ENCODE assay signal across 20 mouse cellular contexts in genomic region chr7:142342247-142342640, GRCm38 (mm10). TPM values are rescaled to one million over a fixed set of nuclear protein-coding genes. Genes with fewer than 3 reads are reported as not detected.
DNase-seq lines count a peak whose midpoint lies in the region; ATAC-seq and TF ChIP-seq lines count a peak whose summit lies in the region.
"Had no signal": no experiment of that assay in that cellular context is flagged by ENCODE, and none has a peak within 500 bp of the region (broad histone marks: within the 10 kb centered on the region; RNA-seq: fewer than 3 reads in every experiment).

No protein-coding gene starts in this region.

- intact Hi-C loops in heart, postnatal 25 days (cut with DNase I), result no loop called here

- WGBS in heart, postnatal 0 days, result 69% methylated on average over 3 of the region's 3 CpGs
- WGBS in spleen, adult 2 months, result 36% methylated on average over 3 of the region's 3 CpGs

- H3K9me3 ChIP-seq in heart, postnatal 0 days (replicated peaks; ENCODE audit: control insufficient read depth, low read length), result no peaks in the 10 kb centered on the region
- H3K9me3 ChIP-seq: embryonic facial prominence, embryonic 13.5 days; forebrain, embryonic 13.5 days; intestine, embryonic 15.5 days had no signal

- TF ChIP-seq POLR2A in spleen, adult 2 months (IDR thresholded peaks at IDR 0.05; ENCODE audit: low read depth, low read length), result no peak

- no peak for DNase-seq in heart, postnatal 0 days (ENCODE audit: low spot score)
- DNase-seq in heart, postnatal 25 days (ENCODE audit: low spot score), result no peak
- DNase-seq in spleen, adult 2 months (ENCODE audit: low read depth in 1 of 2, low spot score in 2 of 2), result no peak
- DNase-seq in spleen, postnatal 36 days (ENCODE audit: low spot score in 2 of 2), result no peak
- DNase-seq in adrenal gland, adult 8-10 months, result no peak
- no peak for DNase-seq in adrenal gland, postnatal 4 days (ENCODE audit: low spot score in 2 of 2)
- DNase-seq: adrenal gland, adult 2 months; cerebellum, postnatal 14 days; heart, adult 11 months had no signal

- no peak for ATAC-seq in heart, postnatal 0 days (ENCODE audit: insufficient read depth, low read depth)
- peak; percentile 54 for ATAC-seq in megakaryocyte, adult 5-6 weeks (ENCODE audit: poor library complexity, severe bottlenecking)
- ATAC-seq: forebrain, embryonic 13.5 days had no signal

- H3K4me2 ChIP-seq in heart, postnatal 0 days (ENCODE audit: low read depth, low read length), result no peak overlapping the region
- H3K4me2 ChIP-seq: embryonic facial prominence, embryonic 13.5 days; forebrain, embryonic 13.5 days; midbrain, embryonic 11.5 days had no signal

- H3K4me3 ChIP-seq in heart, postnatal 0 days (ENCODE audit: low read depth, low read length), result no peak overlapping the region
- no peak overlapping the region for H3K4me3 ChIP-seq in spleen, adult 2 months (ENCODE audit: extremely low read depth, insufficient read depth, insufficient read length)
- H3K4me3 ChIP-seq: embryonic facial prominence, embryonic 13.5 days; forebrain, embryonic 13.5 days; intestine, embryonic 15.5 days; myocyte had no signal

- no peaks in the 10 kb centered on the region for H3K36me3 ChIP-seq in heart, postnatal 0 days (replicated peaks; ENCODE audit: control insufficient read depth, insufficient read depth, low read length)
- no peaks in the 10 kb centered on the region for H3K36me3 ChIP-seq in spleen, adult 2 months (ENCODE audit: control insufficient read depth, insufficient read depth, low read length)
- H3K36me3 ChIP-seq: embryonic facial prominence, embryonic 13.5 days; intestine, embryonic 15.5 days had no signal

- no peak for TF ChIP-seq EP300 in heart, postnatal 0 days (IDR thresholded peaks at IDR 0.05; ENCODE audit: low read depth)

- peak overlapping the region; percentile 40; the same call in 1 of the 2 replicates for H3K27ac ChIP-seq in heart, postnatal 0 days (ENCODE audit: low read depth)
- H3K27ac ChIP-seq in spleen, adult 2 months (ENCODE audit: insufficient read depth, low read length), result 0 out of 2 replicates have a peak overlapping the region, but pooled peaks have one; percentile 13
- H3K27ac ChIP-seq: forebrain, embryonic 13.5 days; intestine, embryonic 15.5 days had no signal

- H3K9ac ChIP-seq in heart, postnatal 0 days (replicated peaks; ENCODE audit: low read depth, low read length), result no peak overlapping the region
- H3K9ac ChIP-seq: embryonic facial prominence, embryonic 13.5 days; forebrain, embryonic 13.5 days; intestine, embryonic 15.5 days had no signal

- no peak for TF ChIP-seq CTCF in heart, postnatal 0 days (IDR thresholded peaks at IDR 0.05; ENCODE audit: low read depth)
- no peak for TF ChIP-seq CTCF in spleen, adult 2 months (IDR thresholded peaks at IDR 0.05; ENCODE audit: extremely low read depth, insufficient read depth, insufficient read length, insufficient replicate concordance)

- H3K4me1 ChIP-seq in heart, postnatal 0 days (ENCODE audit: control insufficient read depth, insufficient read depth), result no peaks in the 10 kb centered on the region
- peaks cover 10% of the 10 kb centered on the region; the same call in 1 of the 2 replicates for H3K4me1 ChIP-seq in spleen, adult 2 months (ENCODE audit: control insufficient read depth, insufficient read depth, insufficient read length)
- H3K4me1 ChIP-seq: forebrain, embryonic 13.5 days had no signal

- H3K27me3 ChIP-seq in heart, postnatal 0 days (ENCODE audit: control insufficient read depth, insufficient read depth, low read length), result no peaks in the 10 kb centered on the region
- no peaks in the 10 kb centered on the region for H3K27me3 ChIP-seq in spleen, adult 2 months (ENCODE audit: control insufficient read depth, insufficient read depth, low read length)
- H3K27me3 ChIP-seq: embryonic facial prominence, embryonic 13.5 days; forebrain, embryonic 13.5 days; intestine, embryonic 15.5 days had no signal

RNA-seq across cellular contexts. Expression of gene Ifitm10, which starts 31.3 kb away (rescaled TPM):
- total RNA-seq in heart, postnatal 0 days (2014; rRNA removed; ENCODE audit: low replicate concordance), result 0.62 and 4.0 TPM in 2 replicates
- polyA plus RNA-seq in heart, postnatal 0 days (2015; fragmentation: Nextera tagmentation; extraction: Ambion mirVana), result 3.4 and 3.9 TPM in 2 replicates
- total RNA-seq in heart, postnatal 25 days (2021), result 1 to 10 TPM; 1.8 to 2.0 TPM
- 14.7 and 20.2 TPM in 2 replicates for polyA plus RNA-seq in spleen, adult 2 months (2012; rRNA removed)
- total RNA-seq in megakaryocyte, adult 5-6 weeks (2015), result 2.1 and 3.6 TPM in 2 replicates
- 0.48 and 1.4 TPM in 2 replicates for total RNA-seq in megakaryocyte, adult 5-6 weeks (2017)
- total RNA-seq in adrenal gland, adult 8-10 months (2022), result 1 to 10 TPM; 2.7 to 7.8 (median 5.3) TPM
- 1 to 10 TPM; 5.1 to 6.2 TPM for total RNA-seq in adrenal gland, postnatal 4 days (2021)

RNA-seq across cellular contexts. Expression of gene Krtap5-4, which starts 38.9 kb away (rescaled TPM):
- not detected in 2 replicates for total RNA-seq in heart, postnatal 0 days (2014; rRNA removed; ENCODE audit: low replicate concordance)
- polyA plus RNA-seq in heart, postnatal 0 days (2015; fragmentation: Nextera tagmentation; extraction: Ambion mirVana), result not detected in 2 replicates
- not detected for total RNA-seq in heart, postnatal 25 days (2021)
- polyA plus RNA-seq in spleen, adult 2 months (2012; rRNA removed), result not detected in 2 replicates
- not detected in 2 replicates for total RNA-seq in megakaryocyte, adult 5-6 weeks (2015)
- total RNA-seq in megakaryocyte, adult 5-6 weeks (2017), result not detected in 2 replicates
- not detected for total RNA-seq in adrenal gland, adult 8-10 months (2022)
- total RNA-seq in adrenal gland, postnatal 4 days (2021), result not detected
- total RNA-seq: adrenal gland, adult 2 months; ES-E14; left cerebral cortex, adult 8-10 months had no signal
- polyA plus RNA-seq: adrenal gland, adult 2 months; embryonic facial prominence, embryonic 13.5 days; forebrain, embryonic 13.5 days; hindbrain, embryonic 11.5 days; intestine, embryonic 15.5 days; large intestine, adult 2 months; midbrain, embryonic 11.5 days; myocyte had no signal

RNA-seq across cellular contexts. Expression of gene Gm49369, which starts 40.2 kb away (rescaled TPM):
- total RNA-seq in heart, postnatal 0 days (2014; rRNA removed; ENCODE audit: low replicate concordance), result not detected in 2 replicates
- 0.85 TPM in 1 of 2 replicates, not detected in the other for polyA plus RNA-seq in heart, postnatal 0 days (2015; fragmentation: Nextera tagmentation; extraction: Ambion mirVana)
- 1 to 10 TPM; 3.0 to 4.1 TPM for total RNA-seq in heart, postnatal 25 days (2021)
- 0.21 TPM in 1 of 2 replicates, not detected in the other for polyA plus RNA-seq in spleen, adult 2 months (2012; rRNA removed)
- total RNA-seq in megakaryocyte, adult 5-6 weeks (2015), result not detected in 2 replicates
- total RNA-seq in megakaryocyte, adult 5-6 weeks (2017), result 24.9 and 36.8 TPM in 2 replicates
- 10 to 100 TPM in 3 of 4 experiments, 1 to 10 TPM in 1; 9.0 to 16.1 (median 11.0) TPM for total RNA-seq in adrenal gland, adult 8-10 months (2022)
- total RNA-seq in adrenal gland, postnatal 4 days (2021), result 1 to 10 TPM in 1 of 2 experiments, under 1 TPM in 1; 0.48 to 4.3 TPM
- polyA plus RNA-seq: adrenal gland, adult 2 months; C2C12; embryonic facial prominence, embryonic 13.5 days; forebrain, embryonic 13.5 days; hindbrain, embryonic 11.5 days; large intestine, adult 2 months had no signal

RNA-seq across cellular contexts. Expression of gene Krtap5-1, which starts 45.3 kb away (rescaled TPM):
- not detected in 2 replicates for total RNA-seq in heart, postnatal 0 days (2014; rRNA removed; ENCODE audit: low replicate concordance)
- polyA plus RNA-seq in heart, postnatal 0 days (2015; fragmentation: Nextera tagmentation; extraction: Ambion mirVana), result not detected in 2 replicates
- not detected for total RNA-seq in heart, postnatal 25 days (2021)
- polyA plus RNA-seq in spleen, adult 2 months (2012; rRNA removed), result not detected in 2 replicates
- total RNA-seq in megakaryocyte, adult 5-6 weeks (2015), result not detected in 2 replicates
- not detected in 2 replicates for total RNA-seq in megakaryocyte, adult 5-6 weeks (2017)
- total RNA-seq in adrenal gland, adult 8-10 months (2022), result not detected
- not detected for total RNA-seq in adrenal gland, postnatal 4 days (2021)
- total RNA-seq: adrenal gland, adult 2 months; ES-E14; left cerebral cortex, adult 8-10 months had no signal
- polyA plus RNA-seq: adrenal gland, adult 2 months; C2C12; embryonic facial prominence, embryonic 13.5 days; forebrain, embryonic 13.5 days; hindbrain, embryonic 11.5 days; intestine, embryonic 15.5 days; large intestine, adult 2 months; midbrain, embryonic 11.5 days; myocyte had no signal

RNA-seq across cellular contexts. Expression of gene Ctsd, which starts 45.6 kb away (rescaled TPM):
- total RNA-seq in heart, postnatal 0 days (2014; rRNA removed; ENCODE audit: low replicate concordance), result 1,049 and 1,105 TPM in 2 replicates
- polyA plus RNA-seq in heart, postnatal 0 days (2015; fragmentation: Nextera tagmentation; extraction: Ambion mirVana), result 484 and 489 TPM in 2 replicates
- 100 to 1,000 TPM; 692 to 727 TPM for total RNA-seq in heart, postnatal 25 days (2021)
- 359 and 461 TPM in 2 replicates for polyA plus RNA-seq in spleen, adult 2 months (2012; rRNA removed)
- 193 and 197 TPM in 2 replicates for total RNA-seq in megakaryocyte, adult 5-6 weeks (2015)
- 218 and 236 TPM in 2 replicates for total RNA-seq in megakaryocyte, adult 5-6 weeks (2017)
- 1,000 to 10,000 TPM in 2 of 4 experiments, 100 to 1,000 TPM in 2; 808 to 1,559 (median 1,212) TPM for total RNA-seq in adrenal gland, adult 8-10 months (2022)
- total RNA-seq in adrenal gland, postnatal 4 days (2021), result 100 to 1,000 TPM; 536 to 544 TPM
